Mouse (Mus musculus): ENCODE measurements around the gene Myo19. TPM values are rescaled to one million over a fixed set of nuclear protein-coding genes. Genes with fewer than 3 reads are reported as not detected.

Myo19 gene
- polyA plus RNA-seq, 1 experiment from 2014 or later, result 4.7 TPM

- H3K4me2 ChIP-seq, result no peak overlapping the region
- 34% methylated on average over 5 of the region's 5 CpGs for WGBS
- no peak for ATAC-seq (ENCODE audit: low FRiP score)
- no peaks in the 10 kb centered on the region for H3K9me3 ChIP-seq (replicated peaks)
- peaks cover 12% of the 10 kb centered on the region for H3K4me1 ChIP-seq
- no peaks in the 10 kb centered on the region for H3K36me3 ChIP-seq
- no peak overlapping the region for H3K4me3 ChIP-seq (replicated peaks)
- H3K27me3 ChIP-seq (replicated peaks), result peaks cover 49% of the 10 kb centered on the region
- H3K27ac ChIP-seq (replicated peaks), result no peak overlapping the region
- H3K9ac ChIP-seq (replicated peaks), result no peak overlapping the region
These were observed 76.5 kb downstream of the Myo19 start for GRCm38 (mm10) chr11:84956400-84956799.

GRCm38 (mm10) chr11:84957171-84957570, 77.2 kb downstream of the Myo19 start:
- Histone ChIP-seq H3K9ac (replicated peaks) (peak overlapping the region; percentile 28; the same call in 1 of the 2 replicates), H3K4me1 (peaks cover 12% of the 10 kb centered on the region), H3K4me3 (replicated peaks) (peak overlapping the region; percentile 38), H3K27me3 (replicated peaks) (peaks cover 49% of the 10 kb centered on the region), H3K9me3 (replicated peaks) (no peaks in the 10 kb centered on the region), H3K36me3 (no peaks in the 10 kb centered on the region), H3K27ac (replicated peaks) (no peak overlapping the region), H3K4me2 (peak overlapping the region; percentile 74)
- WGBS, result 13% methylated on average over 15 of the region's 15 CpGs
- no peak for ATAC-seq (ENCODE audit: low FRiP score)

- H3K9ac ChIP-seq (replicated peaks), result peak within 1 kb of the TSS; percentile 28; the same call in 1 of the 2 replicates
These were observed 77.8 kb downstream of the Myo19 start, which contains the start of gene Car4 for GRCm38 (mm10) chr11:84957591-84958270. TSS of gene Car4 (plus strand) at chr11:84957786.

DNA sequence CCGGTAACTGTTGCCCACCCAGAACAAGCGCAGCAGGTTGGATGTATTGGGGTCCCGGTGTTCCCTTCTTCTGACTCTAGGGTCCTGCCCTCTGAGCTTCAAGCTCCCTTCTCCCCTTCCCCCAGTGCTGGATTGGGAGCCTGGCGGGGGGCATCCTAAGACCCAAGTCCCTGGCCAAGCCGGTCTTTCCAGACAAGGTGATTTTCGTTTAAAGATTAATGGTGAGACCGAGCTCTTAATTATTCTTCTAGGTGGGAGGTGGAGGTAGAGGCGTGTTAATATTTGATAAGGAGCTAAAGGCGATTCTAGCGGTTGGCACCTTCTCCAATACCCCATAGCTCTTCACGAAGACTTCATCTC, 78.3 kb downstream of the Myo19 start:
- H3K9ac ChIP-seq (replicated peaks), result peak overlapping the region; percentile 28; the same call in 1 of the 2 replicates

More at GRCm38 (mm10) chr11:84957591-84958270, 77.8 kb downstream of the Myo19 start, which contains the start of gene Car4:
- Histone ChIP-seq H3K4me1 (peaks cover 12% of the 10 kb centered on the region), H3K9me3 (replicated peaks) (no peaks in the 10 kb centered on the region), H3K4me2 (peak within 1 kb of the TSS; percentile 74), H3K27me3 (replicated peaks) (peaks cover 49% of the 10 kb centered on the region), H3K4me3 (replicated peaks) (peak within 1 kb of the TSS; percentile 38), H3K27ac (replicated peaks) (no peak within 1 kb of the TSS), H3K36me3 (no peaks in the 10 kb centered on the region)
- WGBS, result 1% methylated on average over 49 of the region's 49 CpGs
- no peak for ATAC-seq (ENCODE audit: low FRiP score)

DNA sequence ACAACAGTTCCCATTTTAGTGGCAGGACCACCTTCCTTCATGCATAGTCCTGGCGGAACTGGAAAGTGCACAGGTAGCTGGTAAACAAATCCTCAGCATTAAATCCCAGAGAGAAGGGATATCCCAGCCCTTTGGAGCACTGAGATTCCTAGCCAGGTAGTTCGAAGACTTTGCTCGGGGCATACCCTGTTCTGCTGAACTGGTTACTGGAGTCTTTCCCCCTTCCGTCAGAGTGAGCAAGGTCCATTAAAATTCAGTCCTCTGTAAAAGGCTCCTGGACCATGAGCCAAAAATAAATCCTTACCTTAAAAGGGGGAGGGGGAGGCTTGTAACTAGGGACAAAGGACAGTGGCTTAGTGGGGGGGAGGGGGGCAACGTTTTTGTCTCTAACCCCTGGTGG, 79.2 kb downstream of the Myo19 start:
- Histone ChIP-seq H3K4me1 (peaks cover 12% of the 10 kb centered on the region), H3K36me3 (no peaks in the 10 kb centered on the region), H3K27me3 (replicated peaks) (peaks cover 46% of the 10 kb centered on the region), H3K4me2 (no peak overlapping the region), H3K27ac (replicated peaks) (no peak overlapping the region), H3K9me3 (replicated peaks) (no peaks in the 10 kb centered on the region), H3K9ac (replicated peaks) (no peak overlapping the region), H3K4me3 (replicated peaks) (no peak overlapping the region)
- 49% methylated on average over 5 of the region's 5 CpGs for WGBS
- ATAC-seq (ENCODE audit: low FRiP score), result no peak

More for the DNA sequence above, 78.3 kb downstream of the Myo19 start:
- Histone ChIP-seq H3K4me1 (peaks cover 12% of the 10 kb centered on the region), H3K27ac (replicated peaks) (no peak overlapping the region), H3K9me3 (replicated peaks) (no peaks in the 10 kb centered on the region), H3K27me3 (replicated peaks) (peaks cover 47% of the 10 kb centered on the region), H3K4me2 (peak overlapping the region; percentile 74), H3K4me3 (replicated peaks) (peak overlapping the region; percentile 38), H3K36me3 (no peaks in the 10 kb centered on the region)
- no peak for ATAC-seq (ENCODE audit: low FRiP score)
- WGBS, result 6% methylated on average over 11 of the region's 11 CpGs

DNA sequence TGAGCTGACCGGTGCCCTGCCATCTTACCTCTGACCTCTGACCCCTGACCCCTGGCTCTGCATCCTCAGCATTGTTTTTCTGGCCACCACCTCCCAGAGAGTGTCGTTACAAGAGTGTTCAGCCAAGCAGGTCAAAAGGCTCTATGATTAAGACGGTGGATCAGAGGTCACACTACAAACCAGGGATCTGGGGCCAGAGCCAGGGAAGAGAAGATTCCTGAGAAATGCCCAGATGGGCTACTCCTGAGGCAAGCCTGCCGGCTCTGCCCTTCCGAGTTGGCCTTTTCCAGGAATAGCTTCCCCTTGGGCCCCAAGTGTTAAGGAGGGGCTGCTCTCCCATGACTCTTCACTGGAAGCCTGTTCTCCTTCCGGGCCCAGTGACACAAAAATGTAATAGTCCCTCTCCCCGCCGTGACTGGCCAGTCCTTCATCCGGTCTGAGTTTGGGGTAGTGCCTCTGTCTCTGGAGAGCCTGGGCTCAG, 79.8 kb downstream of the Myo19 start:
- Histone ChIP-seq H3K27ac (replicated peaks) (no peak overlapping the region), H3K4me2 (no peak overlapping the region), H3K27me3 (replicated peaks) (peaks cover 46% of the 10 kb centered on the region), H3K9ac (replicated peaks) (no peak overlapping the region), H3K36me3 (no peaks in the 10 kb centered on the region), H3K4me3 (replicated peaks) (no peak overlapping the region), H3K9me3 (replicated peaks) (no peaks in the 10 kb centered on the region), H3K4me1 (peaks cover 12% of the 10 kb centered on the region)
- 4% methylated on average over 9 of the region's 9 CpGs for WGBS
- ATAC-seq (ENCODE audit: low FRiP score), result no peak

GRCm38 (mm10) chr11:84960291-84960690, 80.3 kb downstream of the Myo19 start:
- H3K27me3 ChIP-seq (replicated peaks), result peaks cover 43% of the 10 kb centered on the region
- no peaks in the 10 kb centered on the region for H3K36me3 ChIP-seq
- no peak overlapping the region for H3K4me2 ChIP-seq
- H3K9me3 ChIP-seq (replicated peaks), result no peaks in the 10 kb centered on the region
- H3K4me1 ChIP-seq, result peaks cover 12% of the 10 kb centered on the region
- 37% methylated on average over 3 of the region's 3 CpGs for WGBS
- H3K9ac ChIP-seq (replicated peaks), result no peak overlapping the region
- no peak for ATAC-seq (ENCODE audit: low FRiP score)
- no peak overlapping the region for H3K27ac ChIP-seq (replicated peaks)
- H3K4me3 ChIP-seq (replicated peaks), result no peak overlapping the region

- no peak overlapping the region for H3K4me3 ChIP-seq (replicated peaks)
- no peak for ATAC-seq (ENCODE audit: low FRiP score)
- no peak overlapping the region for H3K27ac ChIP-seq (replicated peaks)
- H3K27me3 ChIP-seq (replicated peaks), result peaks cover 42% of the 10 kb centered on the region
- WGBS, result 81% methylated on average over 6 of the region's 6 CpGs
- no peaks in the 10 kb centered on the region for H3K36me3 ChIP-seq
- no peak overlapping the region for H3K4me2 ChIP-seq
- no peaks in the 10 kb centered on the region for H3K9me3 ChIP-seq (replicated peaks)
- H3K4me1 ChIP-seq, result peaks cover 12% of the 10 kb centered on the region
- no peak overlapping the region for H3K9ac ChIP-seq (replicated peaks)
These were observed 80.8 kb downstream of the Myo19 start for GRCm38 (mm10) chr11:84960780-84961179.

Small RNA genes within 50 kb of the gene (microRNA-seq; reads per million reads assigned to microRNA genes)
- gene Gm23564, result not detected

Other genes with a start within 250 kb of the Myo19 start
- gene Mrm1, start 60.6 kb upstream of the Myo19 start, polyA plus RNA-seq (2015; fragmentation: Nextera tagmentation; extraction: Ambion mirVana), result 19.2 and 19.6 TPM in 2 replicates
- gene Dhrs11, start 51.2 kb upstream of the Myo19 start, polyA plus RNA-seq (2015; fragmentation: Nextera tagmentation; extraction: Ambion mirVana), result 11.8 and 16.2 TPM in 2 replicates
- gene Ggnbp2, start 9.3 kb upstream of the Myo19 start, polyA plus RNA-seq (2015; fragmentation: Nextera tagmentation; extraction: Ambion mirVana), result 76.2 and 81.4 TPM in 2 replicates
- gene Pigw, start 137 bp downstream of the Myo19 start, polyA plus RNA-seq (2015; fragmentation: Nextera tagmentation; extraction: Ambion mirVana), result 2.7 and 2.9 TPM in 2 replicates
- gene Znhit3, start 36.2 kb downstream of the Myo19 start, polyA plus RNA-seq (2015; fragmentation: Nextera tagmentation; extraction: Ambion mirVana), result 70.7 and 81.3 TPM in 2 replicates
- gene Car4, start 77.6 kb downstream of the Myo19 start, polyA plus RNA-seq (2015; fragmentation: Nextera tagmentation; extraction: Ambion mirVana), result 5.1 and 5.5 TPM in 2 replicates

Measured in neural tube, embryonic 15.5 days (tissue).